Mouse (Mus musculus): ENCODE data around the gene Dhx40.

The Dhx40 gene

DNA sequence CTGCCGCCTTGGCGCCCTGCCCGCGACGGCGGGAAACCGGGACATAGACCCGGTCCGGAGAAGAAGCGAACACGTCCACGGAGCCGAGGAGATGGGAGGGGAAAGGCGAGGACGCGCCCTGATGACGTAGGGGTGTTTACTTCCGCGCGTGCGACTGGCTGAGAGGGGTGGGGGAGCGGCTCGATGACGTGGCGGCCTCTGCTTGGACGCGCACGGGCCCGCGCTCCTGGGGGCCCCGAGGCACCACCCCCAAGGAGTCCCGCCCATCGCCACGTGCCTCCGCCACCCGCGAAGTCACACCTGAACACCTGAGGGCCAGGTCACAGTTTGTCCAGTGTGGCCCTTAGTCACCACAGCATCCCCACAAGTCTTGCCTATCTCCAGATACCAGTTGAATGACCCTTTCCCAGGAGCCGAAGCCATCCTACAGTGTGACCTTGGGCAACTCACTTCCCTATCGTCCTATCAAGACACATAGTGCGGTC lies at the start of gene Dhx40:
TSS of gene Dhx40 (minus strand) at position 242 of the 485 bp plus-strand sequence.
- peak; percentile 67 to 86 for DNase-seq (ENCODE audit: low read depth in 1 of 2, low spot score in 2 of 2)

DNA sequence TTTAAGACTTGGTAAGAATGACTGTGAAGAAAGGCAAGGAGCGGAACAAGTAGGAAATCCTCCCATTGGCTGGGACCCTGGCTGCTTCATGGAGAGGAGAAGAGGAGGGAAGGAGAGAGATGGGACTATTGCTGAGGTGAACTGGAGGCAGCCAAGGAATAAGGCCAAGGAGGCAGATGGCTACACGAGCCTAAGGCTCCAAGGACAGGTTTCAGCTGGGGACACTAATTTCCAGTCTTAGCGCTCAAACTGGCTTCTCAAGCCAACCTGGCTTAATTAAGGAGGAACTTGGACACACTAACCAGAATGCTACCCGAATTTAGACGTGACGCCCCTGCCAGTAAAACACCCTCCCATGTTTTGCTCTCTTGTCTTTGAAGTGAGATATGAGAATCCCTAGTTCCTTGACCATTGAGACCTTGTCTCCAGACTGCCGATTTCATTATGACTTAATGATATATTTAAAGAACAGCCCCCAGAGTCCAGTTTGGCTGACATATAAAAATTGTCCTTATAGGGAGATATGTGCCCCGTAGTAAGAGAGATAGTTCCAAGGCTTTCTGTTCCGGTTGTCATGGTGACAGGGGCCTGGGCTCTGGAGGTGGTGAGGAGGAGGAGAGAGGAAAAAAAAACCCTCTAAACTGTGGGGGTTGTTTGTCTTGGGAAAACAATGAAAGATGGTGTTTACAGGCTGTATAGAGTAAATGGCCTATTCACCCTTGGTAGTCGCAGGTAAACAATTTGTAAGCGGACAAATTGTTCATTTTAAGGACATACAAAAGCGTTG lies 48.3 kb upstream of the Dhx40 start:
- no peak for DNase-seq (ENCODE audit: low read depth in 1 of 2, low spot score in 2 of 2)

DNA sequence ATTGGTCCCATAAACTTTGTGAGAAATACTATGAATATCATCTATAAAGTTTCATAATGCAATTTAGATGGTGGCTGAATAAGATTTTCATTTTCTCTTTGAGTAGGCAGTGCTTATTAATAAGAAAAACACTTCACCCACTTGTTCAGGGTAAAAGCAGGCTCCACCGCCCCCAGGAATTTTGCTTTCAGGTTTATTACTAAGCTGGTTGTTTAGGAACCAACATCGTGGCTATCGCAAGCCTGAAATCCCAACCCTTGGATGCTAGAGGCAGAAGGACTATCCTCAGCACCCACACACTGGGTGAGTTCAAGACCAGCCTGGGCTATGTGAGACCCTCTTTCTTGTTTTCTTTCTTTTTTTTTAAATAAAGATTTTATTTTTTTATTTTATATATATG lies 45.5 kb upstream of the Dhx40 start:
- no peak for DNase-seq (ENCODE audit: low read depth in 1 of 2, low spot score in 2 of 2)

DNA sequence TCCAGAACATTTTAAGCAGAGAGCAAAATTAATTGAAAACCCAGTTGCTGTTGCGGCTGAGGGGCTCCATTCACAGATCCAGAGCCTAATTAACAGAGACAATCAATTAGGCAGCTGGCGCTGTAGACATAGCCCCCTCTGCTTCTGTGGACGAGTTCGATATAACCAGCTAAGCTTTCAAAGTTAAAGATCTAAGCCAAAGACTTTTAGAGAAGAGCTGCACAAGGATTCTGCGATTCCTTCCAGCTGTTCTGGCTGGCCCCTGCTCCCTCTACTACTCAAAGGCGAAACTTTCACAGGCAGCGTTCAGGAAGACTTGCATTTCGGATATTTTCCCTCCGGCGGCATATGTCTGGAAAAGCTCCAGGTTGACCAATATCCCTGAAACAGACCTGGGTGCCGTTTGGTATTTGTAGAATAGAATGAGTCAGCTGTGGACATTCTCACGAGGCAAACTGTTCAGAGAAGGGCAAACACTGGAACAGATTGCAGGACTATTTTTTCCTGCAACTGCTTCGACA lies 45.0 kb upstream of the Dhx40 start:
- no peak for DNase-seq (ENCODE audit: low read depth in 1 of 2, low spot score in 2 of 2)

DNA sequence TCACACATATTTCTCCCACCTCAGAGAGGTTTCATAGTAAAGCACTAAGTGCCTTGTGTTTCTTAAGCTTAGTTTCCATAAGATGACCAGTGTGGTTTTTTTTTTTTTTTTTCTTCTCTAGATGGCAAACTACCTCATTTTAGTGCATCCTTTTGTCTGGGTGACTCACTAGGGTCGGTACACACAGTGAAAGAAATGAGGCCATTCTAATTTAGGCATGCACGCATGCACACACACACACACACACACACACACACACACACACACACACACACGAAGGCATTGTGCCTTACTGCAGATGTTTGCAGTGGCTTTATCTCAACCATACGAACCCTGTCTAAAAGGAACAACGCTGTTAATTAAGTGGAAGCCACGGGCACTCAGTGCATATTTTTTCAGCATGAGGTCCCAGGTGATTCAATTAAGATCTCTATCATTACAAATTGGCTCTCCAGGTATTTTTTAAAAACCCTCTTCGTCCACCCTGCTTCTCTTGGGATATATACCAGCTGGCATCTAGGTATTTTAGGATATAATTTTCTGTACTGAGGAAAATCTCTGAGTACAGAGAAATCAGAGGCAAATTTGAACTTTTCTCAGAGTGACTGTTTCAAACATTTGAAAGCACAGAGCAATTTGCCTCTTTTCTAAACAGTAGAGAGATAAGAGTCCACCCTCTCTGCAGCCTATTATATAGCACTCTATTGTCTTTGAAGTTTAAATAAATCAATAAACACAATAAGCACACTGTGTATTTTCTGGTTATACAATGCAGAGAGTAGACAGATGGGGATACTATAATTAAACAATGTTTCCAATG lies 44.4 kb upstream of the Dhx40 start:
- DNase-seq (ENCODE audit: low read depth in 1 of 2, low spot score in 2 of 2), result no peak

DNA sequence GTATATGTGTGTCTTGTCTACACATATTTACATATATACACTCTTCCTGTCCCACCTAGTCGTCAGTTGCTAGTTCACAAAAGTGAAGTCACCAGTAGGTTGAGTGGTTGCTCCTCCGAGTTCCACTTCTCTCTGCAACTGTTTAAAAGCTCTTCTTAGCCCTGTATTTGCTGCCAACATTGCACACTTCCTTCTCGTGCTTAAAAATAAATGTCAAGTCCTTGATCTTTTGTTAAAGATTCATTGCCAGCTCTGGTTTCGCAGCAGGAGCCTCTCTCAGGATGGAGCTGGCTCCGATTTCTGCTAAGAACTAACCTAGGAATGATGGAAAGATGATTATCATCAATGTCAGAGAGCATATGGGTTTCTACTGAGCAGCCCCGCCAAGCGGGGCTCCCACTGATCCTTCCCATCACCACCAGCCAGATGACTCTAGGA lies 43.7 kb upstream of the Dhx40 start:
- no peak for DNase-seq (ENCODE audit: low read depth in 1 of 2, low spot score in 2 of 2)

DNA sequence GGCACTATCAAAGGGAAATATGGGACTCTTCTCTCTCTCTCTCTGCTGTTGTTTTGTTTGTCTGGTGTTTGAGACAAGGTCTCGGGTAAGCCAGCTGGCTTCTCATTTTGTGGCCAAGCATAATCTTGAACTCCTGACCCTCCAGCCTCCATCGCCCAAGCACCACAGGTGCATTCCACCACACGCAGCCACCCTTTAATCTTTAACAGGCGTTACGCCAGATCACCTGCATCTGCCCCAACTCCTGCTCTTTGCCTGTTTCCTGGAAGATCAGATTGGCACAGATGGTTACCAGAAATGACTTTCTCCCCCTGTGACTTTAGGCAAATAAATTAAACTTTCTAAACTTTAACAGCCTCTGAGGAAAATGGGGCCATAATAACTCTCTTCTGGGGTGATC lies 36.3 kb upstream of the Dhx40 start:
- DNase-seq (ENCODE audit: low read depth in 1 of 2, low spot score in 2 of 2), result no peak

DNA sequence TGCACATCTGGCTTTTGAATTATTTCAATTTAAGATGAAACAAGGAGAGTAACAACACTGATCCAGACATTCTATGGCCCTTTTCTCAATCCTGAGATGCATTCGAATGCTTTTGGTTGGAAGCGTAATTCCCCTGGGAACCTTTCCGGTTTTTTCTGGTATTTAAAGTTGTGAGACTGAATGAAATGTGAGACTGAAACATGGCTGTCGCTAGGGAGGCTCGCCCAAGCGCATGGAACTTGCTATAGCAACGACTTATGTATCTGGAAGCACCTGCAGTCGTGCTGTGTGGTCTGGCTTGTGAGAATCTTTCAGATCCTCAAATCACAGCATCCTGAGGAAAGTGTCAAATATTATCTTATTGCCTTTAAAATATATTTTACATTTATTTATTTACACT lies 33.7 kb upstream of the Dhx40 start:
- no peak for DNase-seq (ENCODE audit: low read depth in 1 of 2, low spot score in 2 of 2)

DNA sequence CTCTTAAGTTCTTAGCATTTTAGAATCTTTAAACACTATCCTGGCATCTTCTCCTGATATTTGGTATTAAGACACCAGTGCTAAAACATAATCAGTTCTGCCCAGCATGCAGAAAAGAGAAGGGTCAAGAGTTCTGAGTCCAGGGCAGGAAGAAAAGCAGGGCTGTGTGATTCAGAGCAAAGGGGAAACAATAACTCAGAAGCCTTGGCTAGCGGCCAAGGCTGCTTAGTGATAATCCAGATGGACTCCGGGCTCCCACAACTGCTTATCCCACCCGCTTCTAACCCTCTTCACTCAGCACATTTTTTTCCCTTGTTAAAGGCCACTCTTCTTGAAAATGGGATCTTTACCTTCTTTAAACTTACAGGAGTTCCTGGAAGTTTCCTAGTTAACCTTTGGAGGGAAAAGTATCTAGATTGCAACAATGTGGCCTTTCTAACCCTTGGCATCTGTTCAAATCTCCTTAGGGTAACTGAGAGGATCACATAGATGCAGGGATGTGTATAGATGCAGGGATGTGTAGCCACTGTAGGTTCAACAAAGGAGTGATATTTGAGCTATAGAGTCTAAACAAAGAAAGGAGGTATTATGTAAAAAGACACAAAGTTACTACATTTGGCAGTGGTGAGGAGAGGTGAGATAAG lies 33.1 kb upstream of the Dhx40 start:
- DNase-seq (ENCODE audit: low read depth in 1 of 2, low spot score in 2 of 2), result no peak

DNA sequence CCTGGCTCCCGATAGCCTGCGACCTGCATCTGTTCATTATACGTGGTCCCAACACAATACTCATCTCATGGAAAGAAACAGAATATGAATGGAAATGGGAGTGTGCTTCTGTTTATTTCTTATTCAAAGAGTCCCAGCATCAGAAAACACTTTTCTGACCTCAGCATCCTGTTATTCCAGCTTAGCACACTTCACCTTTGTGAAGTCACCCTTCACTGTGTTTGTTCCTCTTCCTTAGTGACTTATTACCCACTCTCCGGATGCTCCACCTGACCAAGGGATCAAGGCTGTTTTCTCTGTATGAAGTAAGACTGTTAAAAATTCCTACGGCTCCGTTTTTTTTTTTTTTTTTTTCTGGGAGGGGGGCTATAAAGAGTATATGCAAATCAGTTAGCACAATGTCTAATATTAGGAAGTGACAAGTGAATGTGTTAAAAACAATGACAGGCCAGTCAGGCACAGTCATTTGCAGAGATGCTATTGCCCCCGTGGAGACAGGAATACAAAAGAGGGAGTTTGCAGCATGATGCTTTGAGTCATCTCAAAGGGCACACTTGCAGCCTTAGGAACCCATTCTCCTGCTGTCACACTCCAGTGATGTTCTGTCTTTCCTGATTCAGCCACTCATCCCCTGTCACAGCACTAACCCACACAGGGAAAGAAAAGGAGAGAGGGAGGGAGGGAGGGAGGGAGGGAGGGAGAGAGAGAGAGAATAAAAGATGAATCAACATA lies 32.3 kb upstream of the Dhx40 start:
- no peak for DNase-seq (ENCODE audit: low read depth in 1 of 2, low spot score in 2 of 2)

DNA sequence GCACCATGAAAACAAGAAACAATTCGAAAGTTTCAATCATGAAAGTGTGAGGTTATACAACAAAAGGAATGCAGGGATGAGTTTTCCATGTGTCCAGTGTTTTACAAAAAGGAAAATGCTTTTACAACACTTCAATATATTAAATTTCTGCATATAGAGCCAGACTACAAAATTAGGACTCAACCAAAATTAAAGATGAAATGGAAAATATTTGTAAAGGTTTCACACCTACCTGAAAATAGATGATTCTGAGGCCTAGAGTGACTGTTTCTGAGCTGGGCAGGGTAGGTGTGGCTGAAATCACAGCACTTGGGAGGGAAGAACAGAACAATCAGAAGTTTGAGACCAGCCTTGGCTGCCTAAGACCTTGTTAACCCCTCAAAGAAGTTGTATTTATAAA lies 31.2 kb upstream of the Dhx40 start:
- DNase-seq (ENCODE audit: low read depth in 1 of 2, low spot score in 2 of 2), result no peak

DNA sequence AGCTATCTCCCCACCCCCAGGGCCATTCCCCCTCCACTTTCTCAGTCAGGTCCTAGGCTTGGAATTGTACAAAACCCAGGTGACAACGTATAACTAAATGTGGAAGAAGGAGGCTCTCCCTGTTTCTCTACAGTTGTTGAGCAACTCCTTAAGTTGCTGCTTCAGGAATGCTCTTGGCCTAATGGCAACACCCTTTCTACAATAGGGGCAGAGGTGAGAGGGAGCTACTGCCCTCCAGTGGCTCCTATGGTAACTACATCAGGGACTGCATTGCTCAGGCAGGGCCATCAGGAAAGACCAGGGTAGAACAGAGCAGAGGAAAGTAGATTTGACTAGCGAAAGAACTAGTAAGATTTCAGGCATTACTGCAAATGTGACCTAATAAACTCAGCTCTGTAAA lies 28.8 kb upstream of the Dhx40 start:
- DNase-seq (ENCODE audit: low read depth in 1 of 2, low spot score in 2 of 2), result peak; percentile 40 to 60

DNA sequence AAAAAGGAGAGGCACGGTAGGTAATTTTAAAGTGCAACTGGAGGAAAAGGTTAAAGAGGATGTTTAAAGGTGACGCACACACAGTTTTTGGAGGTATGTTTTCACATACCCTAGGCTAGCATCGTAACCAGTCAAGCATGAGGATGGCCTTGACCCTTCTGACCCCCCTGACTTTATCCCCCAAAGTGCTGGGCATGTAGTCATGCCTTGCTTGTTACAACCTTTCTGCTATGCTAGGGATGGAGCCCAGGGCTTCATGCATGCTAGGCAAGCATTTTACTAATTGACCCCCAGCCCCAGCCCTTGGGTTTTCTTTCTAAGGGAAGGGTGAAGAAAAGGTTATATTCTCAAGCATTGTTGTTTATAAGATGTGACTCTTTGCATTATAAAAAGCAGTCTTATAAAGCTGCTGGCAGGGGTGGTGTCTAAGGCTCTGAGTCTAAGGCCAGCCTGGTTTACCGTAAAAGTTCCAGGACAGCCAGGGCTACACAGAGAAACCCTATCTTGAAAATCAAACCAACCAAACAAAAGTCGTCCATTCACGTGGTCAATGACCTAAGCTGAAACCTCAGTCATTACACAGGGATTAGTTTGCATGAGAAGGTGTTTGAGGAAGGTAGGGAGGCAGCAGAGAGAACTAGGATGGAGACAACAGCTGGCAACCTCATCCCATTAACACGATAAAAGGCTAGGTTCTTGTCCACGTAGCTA lies 27.2 kb upstream of the Dhx40 start:
- no peak for DNase-seq (ENCODE audit: low read depth in 1 of 2, low spot score in 2 of 2)

DNA sequence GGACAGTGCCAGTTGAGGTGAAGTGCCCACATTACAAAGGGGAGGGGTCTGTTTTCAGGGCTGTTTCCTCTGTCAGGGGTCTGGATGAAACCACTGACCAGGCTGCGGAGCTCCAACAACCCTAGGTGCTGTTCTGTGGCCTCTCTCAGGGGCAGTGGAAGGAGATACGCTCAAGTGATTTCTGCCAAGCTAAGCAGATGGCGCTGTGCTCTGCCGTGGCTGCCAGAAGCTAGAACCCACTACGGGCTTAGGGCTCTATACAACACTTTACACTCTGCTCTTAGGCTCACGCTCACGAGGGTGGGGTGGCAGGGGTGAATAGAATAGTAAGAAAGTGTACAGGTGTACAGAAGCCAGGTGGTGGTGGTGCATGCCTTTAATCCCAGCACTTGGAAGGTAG lies 26.5 kb upstream of the Dhx40 start:
- no peak for DNase-seq (ENCODE audit: low read depth in 1 of 2, low spot score in 2 of 2)

DNA sequence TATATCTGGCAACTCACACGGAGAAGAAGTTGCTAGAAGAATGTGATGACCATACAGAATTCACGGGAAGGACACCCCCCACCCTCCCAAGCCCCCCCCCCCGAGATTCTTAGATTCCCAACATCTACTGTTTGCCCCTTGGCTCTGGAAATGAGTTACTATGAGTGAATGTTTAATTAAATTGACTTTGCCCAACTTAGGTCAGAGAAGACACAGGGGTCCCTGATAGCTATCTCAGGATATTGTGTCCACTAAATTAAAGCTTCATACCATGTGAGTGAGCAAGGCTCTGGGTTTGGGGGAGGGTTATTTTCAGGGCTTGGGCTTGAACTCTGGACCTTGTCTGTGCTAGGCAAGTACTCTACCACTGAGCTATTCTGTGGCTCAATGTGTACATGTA lies 25.6 kb upstream of the Dhx40 start:
- no peak for DNase-seq (ENCODE audit: low read depth in 1 of 2, low spot score in 2 of 2)

DNA sequence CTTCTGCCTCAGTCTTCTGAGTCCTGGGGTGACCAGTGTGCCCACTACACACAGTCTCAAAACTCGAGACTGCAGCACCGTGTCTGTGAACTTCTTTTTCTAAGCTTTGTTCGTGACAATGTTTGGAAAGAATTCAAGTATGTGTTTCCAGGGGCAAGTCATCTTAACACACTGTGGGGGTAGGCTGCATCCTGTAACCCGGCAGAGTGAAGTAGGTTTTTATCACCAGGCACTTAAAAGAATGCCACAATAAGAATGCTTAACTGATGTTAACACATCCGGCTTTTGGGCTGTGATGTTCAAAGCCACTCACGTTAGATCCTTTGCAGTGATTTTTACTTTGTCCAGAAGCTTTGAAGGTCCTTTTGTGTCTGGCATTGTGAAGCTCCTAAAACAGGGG lies 20.9 kb upstream of the Dhx40 start:
- DNase-seq (ENCODE audit: low read depth in 1 of 2, low spot score in 2 of 2), result no peak

DNA sequence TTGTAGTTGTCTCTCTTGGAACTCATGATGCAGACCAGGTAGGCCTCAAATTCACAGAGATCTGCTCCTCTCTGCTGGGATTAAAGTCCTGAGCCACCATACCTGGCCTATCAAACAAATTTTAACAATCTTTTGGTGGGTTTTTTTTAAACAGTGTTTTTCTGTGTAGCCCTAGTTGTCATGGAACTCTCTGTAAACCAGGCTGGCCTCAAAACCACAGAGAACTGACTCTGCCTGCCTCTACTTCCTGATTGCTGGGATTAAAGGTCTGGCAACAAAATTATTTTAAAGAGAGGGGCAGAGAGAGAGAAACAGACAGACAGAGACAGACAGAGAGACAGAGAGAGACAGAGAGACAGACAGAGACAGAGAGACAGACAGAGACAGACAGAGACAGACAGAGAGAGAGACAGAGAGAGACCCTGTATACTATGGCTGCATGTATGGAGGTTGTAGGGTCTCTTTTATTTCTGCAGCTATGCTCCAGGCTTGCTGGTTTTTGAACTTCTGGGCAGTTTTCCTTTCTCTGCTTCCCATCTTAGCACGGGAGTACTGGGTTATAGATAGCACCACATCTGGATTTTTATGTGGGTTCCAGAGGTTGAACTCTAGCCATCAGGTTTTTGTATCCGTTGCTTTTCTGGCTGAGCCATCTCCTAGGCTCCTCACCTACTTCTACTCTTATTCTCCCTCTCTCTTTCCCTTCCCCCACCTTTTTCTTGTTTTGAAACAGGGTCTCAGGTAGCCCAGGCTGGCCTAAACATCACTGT lies 20.1 kb upstream of the Dhx40 start:
- DNase-seq (ENCODE audit: low read depth in 1 of 2, low spot score in 2 of 2), result no peak

DNA sequence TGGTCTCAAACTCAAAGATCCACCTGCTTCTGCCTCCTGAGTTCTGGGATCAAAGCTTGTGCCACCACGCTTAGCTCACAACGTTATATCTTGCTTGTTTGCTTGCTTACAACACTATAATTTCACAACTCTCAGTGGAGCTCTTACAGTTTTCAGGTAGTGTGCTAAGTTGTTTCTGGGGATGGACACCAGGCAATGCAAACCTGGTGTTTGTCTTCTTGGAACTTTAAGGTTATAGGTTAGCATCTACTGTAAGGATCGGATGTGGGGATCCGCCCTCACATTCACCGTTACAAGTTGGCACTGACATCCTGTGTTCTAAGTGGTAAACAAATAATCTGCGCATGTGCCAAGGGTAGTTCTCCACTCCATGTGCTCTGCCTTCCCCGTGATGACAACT lies 16.9 kb upstream of the Dhx40 start:
- no peak for DNase-seq (ENCODE audit: low read depth in 1 of 2, low spot score in 2 of 2)

DNA sequence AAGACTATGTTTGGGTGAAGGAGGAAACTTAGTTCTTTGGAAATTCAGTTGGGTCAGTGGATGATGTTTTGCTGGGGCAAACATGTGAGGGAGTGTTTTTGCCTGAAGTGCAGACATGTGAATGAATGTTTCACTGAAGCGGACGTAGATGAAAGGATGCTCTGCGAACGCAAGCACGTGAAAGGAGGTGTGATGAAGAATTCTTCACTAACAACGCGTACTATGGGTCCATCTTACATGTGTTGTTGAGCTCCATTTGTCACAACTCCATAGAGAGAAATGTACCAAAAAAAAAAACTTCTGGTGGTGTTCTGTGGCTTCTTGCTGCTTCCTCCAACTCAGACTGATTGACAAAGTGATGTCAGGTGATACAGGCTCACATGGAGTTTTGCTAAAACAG lies 15.0 kb upstream of the Dhx40 start:
- DNase-seq (ENCODE audit: low read depth in 1 of 2, low spot score in 2 of 2), result no peak

DNA sequence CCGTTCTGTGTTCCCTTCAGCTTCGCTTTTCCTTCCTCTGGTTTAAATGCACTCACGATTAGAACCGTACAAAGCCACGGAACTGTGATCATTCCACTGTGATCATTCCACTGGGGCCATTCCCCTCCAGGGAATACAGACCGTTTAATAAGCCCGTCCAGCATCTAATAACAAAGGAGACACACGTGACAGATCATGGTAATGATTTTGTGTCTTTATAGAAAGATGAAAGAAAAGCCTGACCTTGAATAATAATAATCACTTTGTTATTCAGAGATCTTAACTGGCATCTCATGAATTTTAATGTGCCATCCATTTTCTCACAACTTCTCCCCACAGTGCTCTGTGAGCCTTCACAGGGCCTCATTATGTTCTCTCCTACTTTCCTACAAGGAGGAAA lies 12.0 kb upstream of the Dhx40 start:
- DNase-seq (ENCODE audit: low read depth in 1 of 2, low spot score in 2 of 2), result no peak

Data from monocyte, adult 2 months (primary cell).